Mouse (Mus musculus): Measurements from ENCODE around the gene Hdac11. TPM values are rescaled to one million over a fixed set of nuclear protein-coding genes. Genes with fewer than 3 reads are reported as not detected.

The Hdac11 gene
- total and polyA plus RNA-seq, 2 experiments from 2014 or later = 55.2 to 121 TPM

- H3K27me3 ChIP-seq (ENCODE audit: insufficient read depth, low read length) = no peaks in the 10 kb centered on the region
- 37% methylated on average over 7 of the region's 7 CpGs for WGBS
- H3K36me3 ChIP-seq (ENCODE audit: insufficient read depth, low read length) = no peaks in the 10 kb centered on the region
- H3K4me1 ChIP-seq (ENCODE audit: insufficient read depth, low read length) = no peaks in the 10 kb centered on the region
- H3K4me2 ChIP-seq (ENCODE audit: low read depth, low read length, poor library complexity, severe bottlenecking) = no peak overlapping the region
- TF ChIP-seq CTCF (IDR thresholded peaks at IDR 0.05) = no peak
- no peak overlapping the region for H3K4me3 ChIP-seq (ENCODE audit: low read depth, low read length)
- H3K9ac ChIP-seq (replicated peaks; ENCODE audit: low read length, poor library complexity, severe bottlenecking) = no peak overlapping the region
- DNase-seq (ENCODE audit: low spot score) (no peak), ATAC-seq (ENCODE audit: low FRiP score) (no peak)
- no peak overlapping the region for H3K27ac ChIP-seq (ENCODE audit: low read depth, low read length)
- H3K9me3 ChIP-seq (ENCODE audit: low read length) = no peaks in the 10 kb centered on the region
Measured at GRCm38 (mm10) chr6:91124286-91125227, 31.9 kb upstream of the Hdac11 start.

DNA sequence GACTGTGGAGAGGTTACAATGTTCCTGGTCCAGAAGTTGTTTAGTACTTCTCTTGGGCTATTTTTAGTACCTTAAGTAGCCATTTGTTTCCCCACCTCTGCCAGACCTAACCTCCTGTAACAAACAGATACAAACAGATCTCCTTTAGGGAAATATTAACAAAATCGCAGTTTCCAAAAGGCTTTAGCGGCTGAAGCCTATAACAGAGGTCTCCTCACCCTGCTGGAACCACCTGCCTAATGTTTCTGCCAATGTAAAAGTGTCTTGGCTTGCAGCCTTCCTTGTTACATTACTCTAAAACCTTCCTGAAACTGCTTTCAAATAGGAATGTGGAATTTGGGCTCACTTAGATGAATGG is 31.3 kb upstream of the Hdac11 start:
- no peak overlapping the region for H3K4me3 ChIP-seq (ENCODE audit: low read depth, low read length)
- no peaks in the 10 kb centered on the region for H3K27me3 ChIP-seq (ENCODE audit: insufficient read depth, low read length)
- H3K9ac ChIP-seq (replicated peaks; ENCODE audit: low read length, poor library complexity, severe bottlenecking) = no peak overlapping the region
- DNase-seq (ENCODE audit: low spot score) = no peak
- H3K36me3 ChIP-seq (ENCODE audit: insufficient read depth, low read length) = no peaks in the 10 kb centered on the region
- ATAC-seq (ENCODE audit: low FRiP score) = no peak
- H3K4me2 ChIP-seq (ENCODE audit: low read depth, low read length, poor library complexity, severe bottlenecking) = no peak overlapping the region
- 88% methylated on average over 2 of the region's 2 CpGs for WGBS
- no peak for TF ChIP-seq CTCF (IDR thresholded peaks at IDR 0.05)
- no peak overlapping the region for H3K27ac ChIP-seq (ENCODE audit: low read depth, low read length)
- H3K9me3 ChIP-seq (ENCODE audit: low read length) = no peaks in the 10 kb centered on the region
- H3K4me1 ChIP-seq (ENCODE audit: insufficient read depth, low read length) = no peaks in the 10 kb centered on the region

- no peak for ATAC-seq (ENCODE audit: low FRiP score)
- Histone ChIP-seq H3K4me3 (ENCODE audit: low read depth, low read length) (no peak overlapping the region), H3K36me3 (ENCODE audit: insufficient read depth, low read length) (no peaks in the 10 kb centered on the region), H3K9ac (replicated peaks; ENCODE audit: low read length, poor library complexity, severe bottlenecking) (no peak overlapping the region), H3K4me2 (ENCODE audit: low read depth, low read length, poor library complexity, severe bottlenecking) (no peak overlapping the region), H3K27me3 (ENCODE audit: insufficient read depth, low read length) (no peaks in the 10 kb centered on the region), H3K4me1 (ENCODE audit: insufficient read depth, low read length) (no peaks in the 10 kb centered on the region), H3K9me3 (ENCODE audit: low read length) (no peaks in the 10 kb centered on the region), H3K27ac (ENCODE audit: low read depth, low read length) (no peak overlapping the region)
- WGBS = 46% methylated on average over 4 of the region's 4 CpGs
- no peak for DNase-seq (ENCODE audit: low spot score)
- TF ChIP-seq CTCF (IDR thresholded peaks at IDR 0.05) = peak; percentile 26; the same call in 1 of the 2 replicates
Measured at GRCm38 (mm10) chr6:91128996-91129395, 27.5 kb upstream of the Hdac11 start.

DNA sequence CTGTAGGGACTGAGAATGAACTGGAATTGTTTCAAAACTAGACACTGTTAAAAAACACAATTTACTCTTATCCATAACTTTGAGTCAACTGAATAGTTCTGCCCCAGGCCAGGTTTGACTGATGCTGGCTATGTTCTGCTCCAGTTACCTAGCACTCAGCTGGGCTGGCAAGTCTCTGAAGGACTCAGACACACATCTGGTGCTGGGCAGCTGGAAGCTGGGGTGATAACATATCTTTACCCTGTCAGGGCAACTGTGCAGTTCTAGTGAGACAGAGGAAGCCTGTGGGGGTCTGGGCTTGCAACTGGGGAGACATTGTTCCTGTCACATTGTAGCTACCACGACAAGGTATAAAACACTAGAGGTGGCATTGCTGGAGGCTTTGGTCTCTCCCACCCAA is 25.6 kb upstream of the Hdac11 start:
- ATAC-seq (ENCODE audit: low FRiP score) = no peak

GRCm38 (mm10) chr6:91137343-91137956 is 19.0 kb upstream of the Hdac11 start:
- H3K4me2 ChIP-seq (ENCODE audit: low read depth, low read length, poor library complexity, severe bottlenecking) = no peak overlapping the region
- H3K4me3 ChIP-seq (ENCODE audit: low read depth, low read length) = no peak overlapping the region
- H3K9ac ChIP-seq (replicated peaks; ENCODE audit: low read length, poor library complexity, severe bottlenecking) = no peak overlapping the region
- no peaks in the 10 kb centered on the region for H3K4me1 ChIP-seq (ENCODE audit: insufficient read depth, low read length)
- WGBS = 74% methylated on average over 10 of the region's 10 CpGs
- DNase-seq (ENCODE audit: low spot score) (no peak), ATAC-seq (ENCODE audit: low FRiP score) (no peak)
- no peak for TF ChIP-seq CTCF (IDR thresholded peaks at IDR 0.05)
- no peak overlapping the region for H3K27ac ChIP-seq (ENCODE audit: low read depth, low read length)
- H3K27me3 ChIP-seq (ENCODE audit: insufficient read depth, low read length) = no peaks in the 10 kb centered on the region
- H3K9me3 ChIP-seq (ENCODE audit: low read length) = no peaks in the 10 kb centered on the region
- H3K36me3 ChIP-seq (ENCODE audit: insufficient read depth, low read length) = no peaks in the 10 kb centered on the region

More for the DNA sequence above, 25.6 kb upstream of the Hdac11 start:
- Histone ChIP-seq H3K4me3 (ENCODE audit: low read depth, low read length) (no peak overlapping the region), H3K9ac (replicated peaks; ENCODE audit: low read length, poor library complexity, severe bottlenecking) (no peak overlapping the region), H3K9me3 (ENCODE audit: low read length) (no peaks in the 10 kb centered on the region), H3K4me2 (ENCODE audit: low read depth, low read length, poor library complexity, severe bottlenecking) (no peak overlapping the region), H3K4me1 (ENCODE audit: insufficient read depth, low read length) (no peaks in the 10 kb centered on the region), H3K27ac (ENCODE audit: low read depth, low read length) (no peak overlapping the region), H3K36me3 (ENCODE audit: insufficient read depth, low read length) (no peaks in the 10 kb centered on the region), H3K27me3 (ENCODE audit: insufficient read depth, low read length) (no peaks in the 10 kb centered on the region)
- DNase-seq (ENCODE audit: low spot score) = no peak
- TF ChIP-seq CTCF (IDR thresholded peaks at IDR 0.05) = no peak
- 47% methylated on average over 1 of the region's 1 CpGs for WGBS

GRCm38 (mm10) chr6:91139846-91140245 is 16.6 kb upstream of the Hdac11 start:
- Histone ChIP-seq H3K36me3 (ENCODE audit: insufficient read depth, low read length) (no peaks in the 10 kb centered on the region), H3K27ac (ENCODE audit: low read depth, low read length) (no peak overlapping the region), H3K27me3 (ENCODE audit: insufficient read depth, low read length) (no peaks in the 10 kb centered on the region), H3K4me3 (ENCODE audit: low read depth, low read length) (no peak overlapping the region), H3K9me3 (ENCODE audit: low read length) (no peaks in the 10 kb centered on the region), H3K4me1 (ENCODE audit: insufficient read depth, low read length) (no peaks in the 10 kb centered on the region), H3K4me2 (ENCODE audit: low read depth, low read length, poor library complexity, severe bottlenecking) (no peak overlapping the region), H3K9ac (replicated peaks; ENCODE audit: low read length, poor library complexity, severe bottlenecking) (no peak overlapping the region)
- 32% methylated on average over 4 of the region's 4 CpGs for WGBS
- no peak for ATAC-seq (ENCODE audit: low FRiP score)
- peak; percentile 86 for DNase-seq (ENCODE audit: low spot score)
- TF ChIP-seq CTCF (IDR thresholded peaks at IDR 0.05) = peak; percentile 90
